Mouse (Mus musculus) left cerebral cortex, adult 6 months (tissue): ENCODE data around the gene Impg1. TPM values are rescaled to one million over a fixed set of nuclear protein-coding genes. Genes with fewer than 3 reads are reported as not detected.

Source experiments
- long read RNA-seq, 2 experiments: library from polyadenylated mRNA; unstranded; transcript quantifications; one replicate each; pipeline ENCODE4 v2.0.0; 2019 to 2020
- polyA plus RNA-seq: library from polyadenylated mRNA; unstranded; fragments of <200 nt; fragmentation: Nextera tagmentation; gene quantifications from 2 replicates; pipeline ENCODE4 v1.2.3, GENCODE M21; 2021

The Impg1 gene
- polyA plus RNA-seq = 0.11 and 0.16 TPM in 2 replicates
- long read RNA-seq, experiment 1, partial matches to known transcripts = 0 of 3 reads
- long read RNA-seq, experiment 1, other reads (novel, unspliced or antisense) = 3 of 3 reads
- long read RNA-seq, experiment 2 = 0 reads

GRCm38 (mm10) chr9:80465381-80465780, at the start of gene Impg1:
Gene Impg1, minus strand, starts transcription at chr9:80465481.

